Mouse (Mus musculus): ENCODE results near the gene Dcakd. TPM values are rescaled to one million over a fixed set of nuclear protein-coding genes. Genes with fewer than 3 reads are reported as not detected.

The Dcakd gene
- polyA plus RNA-seq, 1 experiment = 24.7 TPM

- Histone ChIP-seq H3K4me3 (ENCODE audit: extremely low read depth, insufficient read depth, insufficient read length) (no peak overlapping the region), H3K36me3 (ENCODE audit: control insufficient read depth, insufficient read depth, low read length) (no peaks in the 10 kb centered on the region), H3K4me1 (ENCODE audit: control insufficient read depth, insufficient read depth, insufficient read length) (no peaks in the 10 kb centered on the region), H3K27me3 (ENCODE audit: control insufficient read depth, insufficient read depth, low read length) (peaks cover 7% of the 10 kb centered on the region), H3K27ac (ENCODE audit: insufficient read depth, low read length) (no peak overlapping the region)
- 89% methylated on average over 8 of the region's 8 CpGs for WGBS
- no peak for DNase-seq (ENCODE audit: low read depth in 1 of 2, low spot score in 2 of 2)
- TF ChIP-seq POLR2A (IDR thresholded peaks at IDR 0.05; ENCODE audit: low read depth, low read length) = no peak
- TF ChIP-seq CTCF (IDR thresholded peaks at IDR 0.05; ENCODE audit: extremely low read depth, insufficient read depth, insufficient read length, insufficient replicate concordance) = no peak
Observed at GRCm38 (mm10) chr11:102957692-102958091, 70.4 kb downstream of the Dcakd start.

- no peak overlapping the region for H3K4me3 ChIP-seq (ENCODE audit: extremely low read depth, insufficient read depth, insufficient read length)
- H3K27me3 ChIP-seq (ENCODE audit: control insufficient read depth, insufficient read depth, low read length) = peaks cover 7% of the 10 kb centered on the region
- 66% methylated on average over 16 of the region's 16 CpGs for WGBS
Observed at GRCm38 (mm10) chr11:102956962-102957614, 71.0 kb downstream of the Dcakd start.

GRCm38 (mm10) chr11:102952922-102953321 is 75.2 kb downstream of the Dcakd start:
- Histone ChIP-seq H3K4me3 (ENCODE audit: extremely low read depth, insufficient read depth, insufficient read length) (no peak overlapping the region), H3K27ac (ENCODE audit: insufficient read depth, low read length) (no peak overlapping the region), H3K27me3 (ENCODE audit: control insufficient read depth, insufficient read depth, low read length) (peaks cover 13% of the 10 kb centered on the region), H3K4me1 (ENCODE audit: control insufficient read depth, insufficient read depth, insufficient read length) (peaks cover 4% of the 10 kb centered on the region; the same call in 1 of the 2 replicates), H3K36me3 (ENCODE audit: control insufficient read depth, insufficient read depth, low read length) (no peaks in the 10 kb centered on the region)
- DNase-seq (ENCODE audit: low read depth in 1 of 2, low spot score in 2 of 2) = no peak
- WGBS = 50% methylated on average over 6 of the region's 6 CpGs
- TF ChIP-seq POLR2A (IDR thresholded peaks at IDR 0.05; ENCODE audit: low read depth, low read length) (no peak), CTCF (IDR thresholded peaks at IDR 0.05; ENCODE audit: extremely low read depth, insufficient read depth, insufficient read length, insufficient replicate concordance) (no peak)

More at GRCm38 (mm10) chr11:102956962-102957614, 71.0 kb downstream of the Dcakd start:
- Histone ChIP-seq H3K36me3 (ENCODE audit: control insufficient read depth, insufficient read depth, low read length) (no peaks in the 10 kb centered on the region), H3K27ac (ENCODE audit: insufficient read depth, low read length) (no peak overlapping the region), H3K4me1 (ENCODE audit: control insufficient read depth, insufficient read depth, insufficient read length) (no peaks in the 10 kb centered on the region)
- no peak for DNase-seq (ENCODE audit: low read depth in 1 of 2, low spot score in 2 of 2)
- no peak for TF ChIP-seq CTCF (IDR thresholded peaks at IDR 0.05; ENCODE audit: extremely low read depth, insufficient read depth, insufficient read length, insufficient replicate concordance)
- no peak for TF ChIP-seq POLR2A (IDR thresholded peaks at IDR 0.05; ENCODE audit: low read depth, low read length)

- TF ChIP-seq POLR2A (IDR thresholded peaks at IDR 0.05; ENCODE audit: low read depth, low read length) = no peak
- TF ChIP-seq CTCF (IDR thresholded peaks at IDR 0.05; ENCODE audit: extremely low read depth, insufficient read depth, insufficient read length, insufficient replicate concordance) = no peak
- no peak for DNase-seq (ENCODE audit: low read depth in 1 of 2, low spot score in 2 of 2)
- Histone ChIP-seq H3K27ac (ENCODE audit: insufficient read depth, low read length) (no peak overlapping the region), H3K4me3 (ENCODE audit: extremely low read depth, insufficient read depth, insufficient read length) (peak overlapping the region; percentile 53), H3K36me3 (ENCODE audit: control insufficient read depth, insufficient read depth, low read length) (no peaks in the 10 kb centered on the region), H3K27me3 (ENCODE audit: control insufficient read depth, insufficient read depth, low read length) (peaks cover 28% of the 10 kb centered on the region), H3K4me1 (ENCODE audit: control insufficient read depth, insufficient read depth, insufficient read length) (peaks cover 15% of the 10 kb centered on the region)
- 3% methylated on average over 51 of the region's 51 CpGs for WGBS
Observed at GRCm38 (mm10) chr11:102948043-102948961, 79.8 kb downstream of the Dcakd start.

GRCm38 (mm10) chr11:102946992-102947343 is 81.2 kb downstream of the Dcakd start:
- DNase-seq (ENCODE audit: low read depth in 1 of 2, low spot score in 2 of 2) = no peak
- TF ChIP-seq CTCF (IDR thresholded peaks at IDR 0.05; ENCODE audit: extremely low read depth, insufficient read depth, insufficient read length, insufficient replicate concordance) = no peak
- no peak for TF ChIP-seq POLR2A (IDR thresholded peaks at IDR 0.05; ENCODE audit: low read depth, low read length)
- H3K4me1 ChIP-seq (ENCODE audit: control insufficient read depth, insufficient read depth, insufficient read length) = peaks cover 15% of the 10 kb centered on the region
- no peaks in the 10 kb centered on the region for H3K36me3 ChIP-seq (ENCODE audit: control insufficient read depth, insufficient read depth, low read length)
- no peak overlapping the region for H3K27ac ChIP-seq (ENCODE audit: insufficient read depth, low read length)
- peaks cover 27% of the 10 kb centered on the region for H3K27me3 ChIP-seq (ENCODE audit: control insufficient read depth, insufficient read depth, low read length)
- 10% methylated on average over 8 of the region's 8 CpGs for WGBS
- peak overlapping the region; percentile 38; the same call in 1 of the 2 replicates for H3K4me3 ChIP-seq (ENCODE audit: extremely low read depth, insufficient read depth, insufficient read length)

GRCm38 (mm10) chr11:102946265-102946991 is 81.7 kb downstream of the Dcakd start, which contains the start of gene C1ql1:
TSS of gene C1ql1 (minus strand) at chr11:102946688.
- H3K4me1 ChIP-seq (ENCODE audit: control insufficient read depth, insufficient read depth, insufficient read length) = peaks cover 15% of the 10 kb centered on the region

More at GRCm38 (mm10) chr11:102946265-102946991, 81.7 kb downstream of the Dcakd start, which contains the start of gene C1ql1:
- H3K4me3 ChIP-seq (ENCODE audit: extremely low read depth, insufficient read depth, insufficient read length) = peak within 1 kb of the TSS; percentile 38; the same call in 1 of the 2 replicates
- TF ChIP-seq CTCF (IDR thresholded peaks at IDR 0.05; ENCODE audit: extremely low read depth, insufficient read depth, insufficient read length, insufficient replicate concordance) (no peak), POLR2A (IDR thresholded peaks at IDR 0.05; ENCODE audit: low read depth, low read length) (no peak)
- H3K27me3 ChIP-seq (ENCODE audit: control insufficient read depth, insufficient read depth, low read length) = peaks cover 27% of the 10 kb centered on the region
- H3K27ac ChIP-seq (ENCODE audit: insufficient read depth, low read length) = no peak within 1 kb of the TSS
- no peaks in the 10 kb centered on the region for H3K36me3 ChIP-seq (ENCODE audit: control insufficient read depth, insufficient read depth, low read length)
- DNase-seq (ENCODE audit: low read depth in 1 of 2, low spot score in 2 of 2) = peak; percentile 37 to 78
- WGBS = 5% methylated on average over 59 of the region's 87 CpGs
